Mouse (Mus musculus): ENCODE results near the gene Ly6g6e. TPM values are rescaled to one million over a fixed set of nuclear protein-coding genes. Genes with fewer than 3 reads are reported as not detected.

Ly6g6e gene
- total RNA-seq, 2 experiments from 2014 or later, result 1.6 to 1.8 TPM

DNA sequence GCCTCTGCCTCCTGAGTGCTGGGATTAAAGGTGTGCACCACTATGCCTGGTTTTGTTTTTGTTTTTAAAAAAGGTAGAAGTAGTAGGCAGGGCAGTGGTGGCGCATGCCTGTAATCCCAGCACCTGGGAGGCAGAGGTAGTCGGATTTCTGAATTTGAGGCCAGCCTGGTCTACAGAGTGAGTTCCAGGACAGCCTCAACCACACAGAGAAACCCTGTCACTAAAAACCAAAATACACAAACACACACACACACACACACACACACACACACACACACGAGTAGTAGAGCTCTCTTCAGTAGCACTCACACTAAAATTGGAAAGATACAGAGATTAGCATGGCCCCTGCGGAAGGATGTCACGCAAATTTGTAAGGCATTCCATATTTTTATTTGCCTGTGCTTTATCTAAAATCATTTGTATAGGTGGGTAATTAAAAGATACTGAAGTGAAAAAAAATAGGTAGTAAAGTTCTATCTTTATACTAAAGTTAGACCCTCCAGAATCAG lies 27.7 kb upstream of the Ly6g6e start:
- no peak for DNase-seq (ENCODE audit: low spot score in 2 of 2)

DNA sequence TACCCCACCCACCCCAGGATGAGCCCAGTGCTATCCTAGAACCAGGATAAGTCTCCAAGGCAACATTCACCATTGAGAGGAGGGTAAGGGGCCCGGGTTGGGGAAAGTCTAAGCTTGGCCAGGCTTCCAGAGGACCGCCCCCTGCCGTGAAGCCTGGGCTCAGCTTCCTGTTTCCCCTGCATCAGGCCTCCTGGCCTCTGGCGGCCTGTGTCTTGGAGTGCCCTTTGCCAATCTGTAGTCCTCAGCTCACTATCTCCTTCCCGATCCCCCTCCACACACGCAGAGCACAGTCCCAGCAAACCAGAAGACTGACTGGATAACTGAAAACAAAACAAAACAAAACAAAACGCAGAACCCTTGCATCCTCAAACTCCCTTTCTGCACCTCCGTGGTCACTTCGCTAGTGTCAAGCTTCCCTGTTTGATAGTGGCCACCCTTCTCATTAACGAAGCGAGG lies 27.1 kb upstream of the Ly6g6e start, which contains the start of gene Clic1:
Gene Clic1 (plus strand): TSS at position 406 of the 456 bp plus-strand sequence.
- no peak for DNase-seq (ENCODE audit: low spot score in 2 of 2)

DNA sequence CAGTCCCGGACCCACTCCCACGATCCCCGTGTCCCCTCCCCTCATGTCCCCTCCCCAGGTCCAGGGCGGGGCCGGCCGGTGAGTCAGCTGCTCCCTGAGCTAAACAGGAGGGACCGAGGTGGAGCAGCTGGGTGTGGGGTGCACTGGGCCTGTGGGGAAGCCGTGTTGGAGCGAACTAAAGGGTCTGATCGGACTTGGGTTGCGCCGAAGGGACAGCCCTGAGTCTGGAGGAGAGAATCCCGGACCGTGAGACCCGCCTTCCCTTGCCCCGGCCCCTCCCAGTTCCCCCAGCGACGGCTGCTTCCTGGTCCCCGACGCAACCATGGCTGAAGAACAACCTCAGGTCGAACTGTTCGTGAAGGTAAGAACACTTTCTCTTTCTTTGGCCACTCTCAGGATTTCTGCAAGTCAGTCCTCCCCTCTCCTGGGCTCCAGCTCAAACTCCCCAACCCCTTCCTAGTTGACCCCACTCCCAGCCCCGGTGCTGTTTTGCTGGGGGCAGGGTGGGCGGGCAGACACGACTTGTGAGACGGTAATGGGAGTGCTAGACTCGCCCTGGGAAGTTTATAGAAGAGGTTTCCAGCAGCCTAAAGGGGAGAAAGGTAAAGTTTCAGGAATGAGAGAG lies 26.5 kb upstream of the Ly6g6e start:
- no peak for DNase-seq (ENCODE audit: low spot score in 2 of 2)

DNA sequence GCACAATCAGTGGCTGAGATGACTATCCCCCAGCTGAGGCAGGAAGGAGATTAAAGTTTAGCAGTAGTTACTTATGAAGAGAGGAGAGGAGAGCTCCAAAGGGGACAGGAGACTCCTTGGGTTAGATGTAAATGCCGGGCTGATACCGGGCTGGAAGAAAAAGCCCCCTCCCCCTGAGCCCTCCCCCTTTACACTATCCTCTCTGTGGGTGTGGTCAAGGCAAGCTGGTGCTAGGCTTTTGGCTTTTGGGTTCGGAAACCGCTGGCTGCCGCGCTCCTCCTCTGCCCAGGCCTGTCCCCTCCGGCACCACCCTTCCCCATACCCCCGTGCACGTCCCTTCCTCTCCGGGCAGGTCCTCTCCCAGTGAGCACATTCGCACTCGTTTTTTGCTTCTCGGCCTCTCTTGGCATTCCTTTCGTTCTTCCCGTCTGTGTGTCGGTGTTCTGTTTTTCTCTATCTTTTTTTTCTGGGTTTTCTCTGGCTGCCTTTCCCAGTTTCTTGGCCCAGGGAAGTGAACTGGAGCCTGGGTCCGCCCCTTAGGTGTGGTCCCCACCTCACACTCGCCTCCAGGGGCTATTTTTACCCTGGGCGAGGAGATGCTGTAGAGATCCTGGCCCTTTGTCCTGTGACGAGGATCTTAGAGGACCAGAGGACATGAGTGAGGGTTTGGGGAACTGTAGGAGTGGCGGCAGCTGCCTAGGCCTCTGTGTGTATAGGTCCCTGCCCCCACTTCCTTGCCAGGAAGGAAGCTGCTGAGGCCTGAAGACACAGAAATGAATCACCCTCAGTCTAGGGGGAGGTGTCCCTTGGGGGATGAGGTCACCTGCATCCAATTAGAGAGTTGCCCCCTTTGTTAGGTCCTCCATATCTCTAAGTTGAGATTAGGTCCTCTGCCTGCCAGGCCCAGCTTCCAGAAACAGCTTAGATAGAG lies 25.3 kb upstream of the Ly6g6e start:
- no peak for DNase-seq (ENCODE audit: low spot score in 2 of 2)

DNA sequence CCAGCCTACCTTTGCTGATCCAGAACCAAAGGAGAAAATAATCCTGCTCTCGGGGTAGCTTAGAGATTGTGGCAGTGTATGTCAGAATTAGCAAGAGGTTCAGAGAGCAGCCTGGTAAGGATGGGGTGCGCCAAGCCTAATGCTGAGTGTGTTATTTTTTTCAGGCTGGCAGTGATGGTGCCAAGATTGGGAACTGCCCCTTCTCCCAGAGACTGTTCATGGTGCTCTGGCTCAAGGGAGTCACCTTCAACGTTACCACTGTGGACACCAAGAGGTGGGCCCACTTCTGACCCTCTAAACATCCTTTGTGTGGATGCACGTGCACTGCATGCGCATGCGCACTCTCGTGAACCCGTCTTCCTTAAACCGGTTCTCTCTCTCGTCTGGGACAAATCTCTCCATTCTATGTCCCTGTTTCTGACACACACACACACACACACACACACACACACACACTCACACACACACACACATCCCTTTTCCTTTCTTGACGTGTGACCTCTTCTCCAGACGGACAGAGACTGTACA lies 24.4 kb upstream of the Ly6g6e start:
- DNase-seq (ENCODE audit: low spot score in 2 of 2), result no peak

DNA sequence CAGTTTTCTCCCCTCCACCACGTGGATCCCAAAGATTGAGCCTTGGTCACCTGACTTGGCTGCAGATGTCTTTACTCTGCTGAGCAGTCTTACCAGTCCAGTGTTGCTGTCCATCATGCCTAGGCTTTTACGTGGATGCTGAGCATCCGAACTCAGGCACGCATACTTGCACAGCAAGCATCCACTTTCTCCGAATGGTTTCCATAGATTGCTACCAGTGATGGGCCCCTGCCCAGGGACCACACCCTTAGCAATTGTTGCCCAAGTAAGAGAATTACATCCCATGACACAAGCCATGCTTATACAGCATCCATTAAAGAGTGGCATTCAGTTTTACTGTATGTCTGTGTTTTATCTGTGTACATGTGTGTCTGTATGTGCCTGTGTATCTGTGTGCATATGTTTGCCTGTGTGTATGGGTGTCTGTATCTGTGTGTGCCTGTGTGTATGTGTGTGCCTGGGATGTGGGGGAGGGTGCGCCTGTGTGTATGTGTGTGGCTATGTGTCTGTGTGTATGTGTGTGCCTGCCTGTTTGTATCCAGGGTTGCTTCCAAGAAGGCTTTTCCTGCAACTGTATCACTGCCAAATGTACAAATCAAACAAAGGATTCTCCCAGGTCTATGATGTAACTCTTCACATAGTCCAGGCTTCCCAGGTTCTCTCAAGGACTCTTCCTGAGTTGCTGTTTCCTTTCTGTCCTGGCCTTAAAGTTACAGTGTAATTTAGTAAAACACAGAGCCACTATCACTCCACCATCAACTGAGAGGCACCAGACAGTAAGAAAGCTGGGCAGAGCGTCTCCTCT lies 20.8 kb upstream of the Ly6g6e start:
- no peak for DNase-seq (ENCODE audit: low spot score in 2 of 2)

DNA sequence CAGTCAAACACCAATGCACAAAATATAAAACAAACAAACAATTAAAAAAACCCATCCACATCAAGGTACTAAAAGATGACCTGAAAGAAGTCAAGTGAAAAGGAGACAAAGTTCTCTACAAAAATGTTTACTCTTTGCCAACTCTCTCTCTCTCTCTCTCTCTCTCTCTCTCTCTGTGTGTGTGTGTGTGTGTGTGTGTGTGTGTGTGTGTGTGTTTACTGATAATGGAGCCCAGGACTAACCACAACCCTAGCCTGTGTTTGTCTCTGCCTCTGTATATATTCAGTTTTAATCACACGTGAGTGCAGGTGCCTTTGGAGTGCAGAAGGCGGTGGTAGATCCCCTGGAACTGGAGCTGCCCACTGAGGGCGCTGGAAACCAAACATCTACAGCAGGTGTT lies 19.6 kb upstream of the Ly6g6e start:
- DNase-seq (ENCODE audit: low spot score in 2 of 2), result no peak

DNA sequence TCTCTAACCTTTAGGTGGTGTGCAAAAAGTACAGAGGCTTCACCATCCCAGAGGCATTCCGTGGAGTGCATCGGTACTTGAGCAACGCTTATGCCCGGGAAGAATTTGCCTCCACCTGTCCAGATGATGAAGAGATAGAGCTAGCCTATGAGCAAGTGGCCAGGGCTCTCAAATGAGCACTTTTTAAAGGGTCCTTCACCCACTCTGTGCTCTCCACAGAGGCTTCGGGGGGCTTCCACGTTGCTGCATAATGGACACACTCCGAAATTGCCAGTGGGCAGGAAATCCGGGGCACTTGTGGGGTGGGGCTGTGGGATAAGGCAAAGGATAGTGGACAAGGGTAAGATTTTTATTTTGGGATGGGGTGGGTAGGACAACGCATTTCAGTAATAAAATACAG lies 18.4 kb upstream of the Ly6g6e start:
- no peak for DNase-seq (ENCODE audit: low spot score in 2 of 2)

DNA sequence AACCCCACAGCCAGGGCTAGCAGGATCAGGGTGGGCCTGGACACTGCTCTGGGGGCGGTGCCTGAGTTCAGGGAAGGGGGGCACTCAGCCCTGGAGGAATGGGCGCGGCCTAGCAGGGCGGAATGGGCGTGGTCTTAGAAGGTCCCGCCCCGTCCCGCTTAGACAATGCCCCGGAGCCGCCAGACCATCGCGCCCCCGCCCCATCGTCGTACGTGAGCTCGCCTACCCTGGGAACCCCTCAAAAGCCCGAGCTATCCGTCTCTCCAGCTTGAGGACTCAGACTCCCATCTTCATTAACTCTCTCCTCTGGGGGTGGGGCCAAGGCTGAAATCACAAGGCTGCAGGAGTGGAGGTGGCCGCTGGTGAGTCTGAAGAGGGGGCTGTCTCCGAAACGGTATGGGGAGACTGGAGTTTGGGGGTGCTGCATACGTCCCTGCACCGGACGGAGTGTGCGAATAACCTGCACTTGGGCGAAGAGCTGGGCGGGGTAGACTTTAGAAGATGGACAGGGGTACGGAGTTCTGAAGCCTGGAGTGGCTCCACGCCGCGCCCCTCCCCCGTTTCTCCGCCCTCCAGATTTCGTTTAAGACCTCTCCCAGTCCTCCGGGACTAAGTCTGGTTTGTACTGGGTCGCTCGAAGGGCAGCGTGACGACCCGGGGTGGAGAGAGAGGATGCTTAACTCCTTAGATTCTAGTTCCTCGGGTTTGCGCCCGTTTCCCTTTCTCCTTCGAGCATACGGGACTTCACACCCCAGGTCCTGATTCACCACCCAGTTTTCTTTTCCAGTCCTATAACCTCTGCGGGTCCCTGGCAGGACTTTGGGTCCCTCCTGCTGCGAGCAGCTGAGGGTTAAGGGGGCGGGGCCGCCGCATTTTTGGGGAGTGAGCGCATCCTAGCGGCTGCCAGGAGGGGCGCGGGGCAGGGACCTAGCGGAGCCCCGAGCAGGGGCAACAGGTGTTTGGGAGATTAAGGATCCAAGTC lies 17.5 kb upstream of the Ly6g6e start, which contains the start of gene Ddah2:
Gene Ddah2 (plus strand): TSS at position 125 of the 982 bp plus-strand sequence.
- DNase-seq (ENCODE audit: low spot score in 2 of 2), result peak; percentile 79 to 85

DNA sequence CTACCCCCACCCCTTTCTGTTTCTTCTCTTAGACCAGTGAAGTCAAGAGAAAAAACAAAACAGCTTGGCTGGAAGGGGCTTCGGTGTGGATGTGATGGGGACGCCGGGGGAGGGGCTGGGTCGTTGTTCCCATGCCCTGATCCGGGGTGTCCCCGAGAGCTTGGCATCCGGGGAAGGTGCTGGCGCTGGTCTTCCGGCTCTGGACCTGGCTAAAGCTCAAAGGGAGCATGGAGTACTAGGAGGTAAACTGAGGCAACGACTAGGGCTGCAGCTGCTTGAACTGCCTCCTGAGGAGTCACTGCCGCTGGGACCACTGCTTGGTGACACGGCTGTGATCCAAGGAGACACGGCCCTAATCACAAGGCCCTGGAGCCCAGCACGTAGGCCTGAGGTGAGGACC lies 16.6 kb upstream of the Ly6g6e start:
- DNase-seq (ENCODE audit: low spot score in 2 of 2), result no peak

DNA sequence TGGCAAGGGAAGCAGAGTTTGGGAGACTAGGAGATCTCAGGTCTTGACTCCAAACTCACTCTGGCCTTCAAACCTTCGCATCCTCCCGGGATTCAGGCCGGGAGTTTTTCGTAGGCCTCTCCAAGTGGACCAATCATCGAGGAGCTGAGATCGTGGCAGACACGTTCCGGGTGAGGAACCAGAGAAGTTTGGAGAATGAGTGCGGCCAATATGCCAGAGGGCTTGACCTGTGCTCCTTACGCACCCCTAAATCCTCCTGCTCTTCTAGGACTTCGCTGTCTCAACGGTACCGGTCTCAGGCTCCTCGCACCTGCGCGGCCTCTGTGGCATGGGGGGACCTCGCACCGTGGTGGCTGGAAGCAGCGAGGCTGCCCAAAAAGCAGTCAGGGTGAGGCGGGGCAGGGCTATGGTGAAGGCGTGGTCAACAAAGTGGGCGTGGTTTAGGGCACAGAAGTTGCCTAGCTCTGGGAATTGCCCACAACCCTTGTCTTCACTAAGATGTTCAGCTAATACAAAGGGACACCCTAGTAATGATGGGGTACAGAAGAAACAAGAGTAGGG lies 15.9 kb upstream of the Ly6g6e start:
- no peak for DNase-seq (ENCODE audit: low spot score in 2 of 2)

DNA sequence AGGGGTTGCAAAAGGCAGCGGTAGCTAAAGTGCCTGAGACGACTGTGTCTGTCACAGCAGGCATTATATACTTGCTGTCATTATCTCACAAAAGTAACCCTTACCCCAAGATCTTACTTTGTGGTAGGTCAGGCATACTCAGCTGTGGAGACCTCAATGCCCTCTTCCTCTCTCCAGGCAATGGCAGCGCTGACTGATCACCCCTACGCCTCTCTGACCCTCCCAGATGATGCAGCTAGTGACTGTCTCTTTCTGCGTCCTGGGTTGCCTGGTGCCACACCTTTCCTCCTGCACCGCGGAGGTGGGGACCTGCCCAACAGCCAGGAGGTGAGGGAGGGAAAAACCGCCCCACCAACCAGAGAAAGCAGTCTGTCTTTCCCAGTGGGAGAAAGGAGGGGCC lies 15.4 kb upstream of the Ly6g6e start:
- DNase-seq (ENCODE audit: low spot score in 2 of 2), result no peak

DNA sequence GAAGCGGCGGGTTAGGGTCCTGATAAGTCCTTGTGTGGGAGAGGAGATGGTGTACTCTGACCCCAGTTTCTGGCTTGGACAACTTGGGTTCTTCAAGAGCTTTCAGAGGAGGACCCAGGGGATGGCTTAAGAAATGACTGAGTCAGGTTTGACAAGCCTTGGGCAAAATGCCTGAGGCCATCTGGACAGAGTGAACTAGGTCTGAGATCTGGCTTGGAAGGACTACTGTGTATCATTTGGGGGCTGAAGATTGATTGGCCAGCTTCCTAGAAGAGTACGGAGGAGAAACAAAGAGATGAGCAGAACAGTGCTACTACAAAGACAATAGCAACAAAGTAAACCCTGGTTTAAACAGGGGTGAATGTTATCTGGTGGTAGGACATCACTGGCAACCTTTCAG lies 13.2 kb upstream of the Ly6g6e start:
- no peak for DNase-seq (ENCODE audit: low spot score in 2 of 2)

DNA sequence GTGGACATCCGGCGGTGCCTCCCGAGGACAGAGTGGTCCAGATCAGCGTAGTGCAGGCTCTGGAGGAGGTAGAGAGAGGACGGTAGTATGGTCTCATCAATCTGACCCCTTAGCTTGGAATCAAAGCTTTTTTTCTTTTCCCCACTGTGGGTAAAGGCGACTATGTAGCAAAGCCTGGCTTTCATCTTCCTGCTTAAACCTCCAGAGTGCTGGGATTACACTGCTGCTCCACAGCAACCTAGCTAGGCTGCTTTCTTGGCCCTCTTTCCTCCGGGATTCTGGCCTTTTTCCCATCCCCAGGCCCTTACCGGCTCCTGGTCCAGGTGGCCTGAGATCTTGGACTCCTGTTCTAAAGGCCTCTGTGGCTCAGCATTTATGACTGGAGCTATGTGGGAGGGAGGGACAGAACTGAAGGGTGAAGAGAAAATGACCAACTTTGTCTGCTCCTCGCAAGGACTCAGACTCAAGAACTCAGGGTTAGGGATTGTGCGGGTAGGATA lies 12.3 kb upstream of the Ly6g6e start:
- DNase-seq (ENCODE audit: low spot score in 2 of 2), result no peak

DNA sequence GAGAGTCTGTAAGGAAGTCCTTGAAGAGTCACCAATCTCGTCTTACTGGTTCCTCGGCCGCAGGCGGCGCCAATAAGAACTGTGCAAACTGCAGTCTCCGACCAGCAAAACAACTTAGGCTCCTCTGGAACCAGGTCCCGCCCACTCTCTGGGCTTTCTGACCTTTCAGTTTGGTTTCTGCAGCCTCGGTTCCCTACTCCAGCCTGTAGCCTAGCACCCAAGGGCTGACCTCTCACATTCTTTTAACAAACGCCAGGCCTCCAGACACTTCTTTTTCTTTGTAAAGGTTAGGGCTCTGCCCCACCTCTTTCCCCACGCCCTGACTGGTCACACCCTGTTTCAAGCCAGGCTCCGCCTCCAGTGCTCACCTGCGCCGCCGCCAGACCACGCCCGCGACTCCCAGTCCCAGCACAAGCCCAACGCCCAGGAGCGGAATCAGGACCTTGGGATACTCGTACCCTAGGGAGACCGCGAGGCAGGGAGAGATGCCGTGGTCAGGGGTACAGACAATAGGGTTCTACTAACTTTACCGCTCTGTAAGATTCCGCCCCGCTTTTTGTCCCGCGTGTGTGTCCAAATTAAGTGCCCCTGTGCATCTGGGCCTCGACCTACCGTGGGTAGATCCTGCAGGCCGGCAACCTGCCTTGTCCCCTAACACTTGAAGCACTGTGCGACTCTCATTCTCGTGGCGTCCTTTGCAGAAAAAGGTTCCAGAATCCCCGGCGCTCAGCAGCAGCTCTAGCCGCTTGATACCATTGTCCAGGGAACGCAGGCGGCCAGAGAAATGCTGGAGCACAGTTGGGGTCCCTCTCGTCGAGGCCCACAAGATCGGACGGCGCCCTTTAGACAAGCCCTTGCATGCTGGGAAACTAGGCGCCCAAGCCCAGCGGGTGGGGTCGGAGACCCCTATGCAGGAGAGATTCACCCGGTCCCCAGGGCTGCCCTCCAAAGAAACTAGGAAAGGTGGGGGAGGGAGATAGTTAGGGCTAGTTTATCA lies 11.5 kb upstream of the Ly6g6e start, which contains the start of gene Ly6g6c:
Gene Ly6g6c (plus strand): TSS at position 438 of the 997 bp plus-strand sequence.
- DNase-seq (ENCODE audit: low spot score in 2 of 2), result no peak

DNA sequence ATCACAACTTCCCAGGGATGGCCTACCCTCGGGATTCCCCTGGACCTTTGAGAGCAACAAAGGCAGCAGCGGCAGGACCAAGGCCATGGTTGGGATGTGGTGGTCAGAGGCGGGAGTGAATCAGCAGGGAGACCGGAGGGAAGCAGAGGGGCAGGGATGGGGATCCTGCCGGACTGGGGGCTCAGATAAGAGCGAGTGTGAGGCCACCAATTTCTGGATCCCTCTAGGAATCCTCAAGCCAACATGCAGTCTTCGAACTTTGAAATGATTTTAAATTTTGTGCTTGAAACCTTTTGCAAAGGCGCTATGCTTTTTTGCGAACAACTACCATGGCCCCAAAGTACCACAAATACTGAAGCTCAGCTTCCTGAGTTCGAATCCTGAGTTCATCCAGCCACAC lies 10.6 kb upstream of the Ly6g6e start, which contains the start of gene Mpig6b:
Gene Mpig6b (minus strand): TSS at position 101 of the 400 bp plus-strand sequence.
- DNase-seq (ENCODE audit: low spot score in 2 of 2), result no peak

DNA sequence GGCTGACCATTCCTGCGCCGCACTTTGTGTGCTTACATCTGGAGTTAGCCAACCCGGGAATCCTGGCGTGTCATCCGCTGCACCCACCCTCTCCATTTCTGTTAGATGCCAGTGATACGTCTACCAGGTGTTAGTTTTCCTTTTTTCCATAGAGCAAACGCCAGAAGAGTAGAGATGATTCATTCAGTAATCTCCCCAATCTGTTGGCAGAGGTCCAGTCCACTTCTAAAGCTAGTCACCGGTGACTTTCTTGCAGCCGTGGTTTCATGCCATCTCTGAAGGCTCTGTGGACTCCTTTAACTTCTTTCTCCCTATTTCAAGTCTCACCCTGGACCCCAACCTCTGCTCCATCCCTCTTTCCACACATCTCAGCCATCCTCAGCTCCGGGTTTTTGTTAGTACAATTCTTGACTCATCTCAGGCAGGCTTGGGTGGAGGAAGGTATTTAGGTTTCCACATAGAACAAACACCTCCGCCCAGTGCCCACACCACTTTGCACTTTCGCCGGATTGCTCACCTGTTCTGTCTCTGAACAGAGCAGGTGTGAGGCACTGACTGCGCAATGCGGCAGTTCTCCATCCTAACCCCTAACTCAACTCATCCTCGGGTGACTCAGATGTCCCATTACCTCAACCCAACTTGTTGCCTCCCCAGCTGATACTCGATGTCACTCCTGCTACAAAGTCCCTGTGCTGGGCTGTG lies 8.3 kb upstream of the Ly6g6e start:
- DNase-seq (ENCODE audit: low spot score in 2 of 2), result no peak

All from layer of hippocampus, postnatal 14 days (tissue).